Mouse (Mus musculus) ZHBTc4 (cell line): ENCODE data around the gene 6030468B19Rik.

Experiments used
- DNase-seq: peaks from one replicate; pipeline ENCODE4 v3.0.0-alpha.2; 2011; ENCODE audit warnings: low read depth, low spot score

6030468B19Rik gene

DNA sequence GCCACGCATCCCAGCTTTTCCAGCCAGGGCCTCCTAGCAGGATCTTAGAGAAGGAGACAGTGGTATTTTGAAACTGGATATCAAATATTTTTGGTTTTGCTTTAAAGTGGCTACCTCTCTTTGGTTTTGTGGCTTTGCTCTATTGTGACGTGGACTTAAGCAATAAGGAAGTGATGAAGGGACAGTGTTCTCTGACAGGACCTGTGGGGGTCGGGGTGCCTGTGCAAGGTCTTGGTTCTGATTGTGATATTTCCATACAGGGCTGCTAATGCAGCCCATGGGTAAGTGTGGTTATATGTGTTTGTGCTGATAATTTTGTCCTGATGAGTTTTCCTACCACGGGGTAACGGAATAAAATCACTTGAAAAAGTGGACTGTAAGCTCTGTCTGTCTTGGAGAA is 57.9 kb downstream of the 6030468B19Rik start:
- DNase-seq = no peak

DNA sequence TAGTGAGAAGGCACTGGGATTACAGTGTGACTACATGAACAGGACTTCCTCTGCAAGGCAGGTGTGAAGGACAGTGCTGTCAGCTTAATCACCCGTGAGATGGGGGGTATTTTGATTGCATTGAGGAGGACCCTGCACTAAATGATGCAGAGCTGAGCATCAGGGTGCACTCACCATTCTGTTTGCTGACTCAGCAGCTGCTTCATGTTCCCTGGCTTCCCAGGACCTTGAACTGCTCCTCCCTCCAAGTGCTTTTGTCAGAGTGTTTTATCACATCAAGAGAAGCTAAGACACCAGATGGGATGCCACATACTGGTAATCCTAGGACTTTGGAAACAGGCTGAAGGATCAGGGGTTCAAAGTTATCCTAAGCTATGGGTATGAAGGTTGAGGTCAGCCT is 58.5 kb downstream of the 6030468B19Rik start:
- no peak for DNase-seq
